Mouse (Mus musculus): ENCODE data around the gene Fam3c. TPM values are rescaled to one million over a fixed set of nuclear protein-coding genes. Genes with fewer than 3 reads are reported as not detected.

Fam3c gene
- polyA plus RNA-seq, 1 experiment from 2014 or later, result 31.2 TPM

DNA sequence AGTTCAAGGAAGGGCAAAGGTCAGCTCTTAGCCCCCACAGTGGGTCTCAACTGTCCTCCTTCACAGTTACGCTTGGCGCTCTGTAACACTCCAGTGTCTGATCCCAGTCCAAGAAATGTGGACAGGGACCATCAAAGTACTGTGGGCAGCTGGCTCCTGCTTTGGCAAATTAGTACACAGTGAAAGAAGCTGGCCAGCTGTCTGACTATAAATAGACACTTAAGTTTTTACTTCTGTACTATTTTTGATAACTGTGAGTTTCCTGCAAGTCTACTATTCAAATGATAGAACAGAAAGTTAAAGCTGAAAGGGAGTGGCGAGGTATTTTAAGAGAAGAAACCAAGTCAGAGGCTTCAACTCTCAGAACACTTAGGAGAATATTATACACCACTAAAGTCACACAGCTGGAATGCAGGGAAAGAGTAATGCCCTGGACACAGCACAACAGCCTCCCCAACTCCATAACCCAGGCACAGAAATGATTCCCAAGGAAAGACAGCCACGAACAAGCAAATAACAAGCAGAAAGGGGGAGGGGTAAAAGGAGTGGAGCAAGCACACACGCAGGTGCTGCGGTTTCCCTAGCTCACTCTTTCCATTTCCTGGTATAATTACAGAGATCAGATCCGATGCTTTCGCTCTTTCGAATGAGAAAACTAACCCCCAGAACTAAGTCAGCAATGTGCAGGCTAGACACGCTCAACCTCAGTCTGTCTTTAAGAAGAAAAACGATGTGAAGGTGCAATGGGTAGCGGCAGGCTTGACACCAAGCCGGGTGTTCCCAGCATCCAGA lies 25.7 kb downstream of the Fam3c start:
- Histone ChIP-seq H3K4me2 (no peak overlapping the region), H3K4me1 (ENCODE audit: control insufficient read depth, insufficient read depth, low read length) (no peaks in the 10 kb centered on the region), H3K4me3 (ENCODE audit: low read depth, low read length) (no peak overlapping the region), H3K9me3 (ENCODE audit: control insufficient read depth, low read length) (no peaks in the 10 kb centered on the region), H3K27ac (ENCODE audit: low read depth, low read length) (no peak overlapping the region), H3K9ac (ENCODE audit: low read length) (no peak overlapping the region), H3K36me3 (ENCODE audit: control insufficient read depth, insufficient read depth, low read length) (no peaks in the 10 kb centered on the region), H3K27me3 (ENCODE audit: control insufficient read depth, insufficient read depth, low read length) (no peaks in the 10 kb centered on the region)
- ATAC-seq (ENCODE audit: low FRiP score), result no peak
- DNase-seq (ENCODE audit: low spot score, missing footprints), result no peak
- 92% methylated on average over 13 of the region's 13 CpGs for WGBS

GRCm38 (mm10) chr6:22327931-22328330 lies 28.1 kb downstream of the Fam3c start:
- ATAC-seq (ENCODE audit: low FRiP score) (no peak), DNase-seq (ENCODE audit: low spot score, missing footprints) (no peak)
- H3K4me1 ChIP-seq (ENCODE audit: control insufficient read depth, insufficient read depth, low read length), result no peaks in the 10 kb centered on the region
- no peak overlapping the region for H3K4me3 ChIP-seq (ENCODE audit: low read depth, low read length)
- no peak overlapping the region for H3K4me2 ChIP-seq
- 72% methylated on average over 8 of the region's 8 CpGs for WGBS
- no peaks in the 10 kb centered on the region for H3K9me3 ChIP-seq (ENCODE audit: control insufficient read depth, low read length)
- H3K9ac ChIP-seq (ENCODE audit: low read length), result no peak overlapping the region
- no peaks in the 10 kb centered on the region for H3K27me3 ChIP-seq (ENCODE audit: control insufficient read depth, insufficient read depth, low read length)
- H3K36me3 ChIP-seq (ENCODE audit: control insufficient read depth, insufficient read depth, low read length), result no peaks in the 10 kb centered on the region
- no peak overlapping the region for H3K27ac ChIP-seq (ENCODE audit: low read depth, low read length)

DNA sequence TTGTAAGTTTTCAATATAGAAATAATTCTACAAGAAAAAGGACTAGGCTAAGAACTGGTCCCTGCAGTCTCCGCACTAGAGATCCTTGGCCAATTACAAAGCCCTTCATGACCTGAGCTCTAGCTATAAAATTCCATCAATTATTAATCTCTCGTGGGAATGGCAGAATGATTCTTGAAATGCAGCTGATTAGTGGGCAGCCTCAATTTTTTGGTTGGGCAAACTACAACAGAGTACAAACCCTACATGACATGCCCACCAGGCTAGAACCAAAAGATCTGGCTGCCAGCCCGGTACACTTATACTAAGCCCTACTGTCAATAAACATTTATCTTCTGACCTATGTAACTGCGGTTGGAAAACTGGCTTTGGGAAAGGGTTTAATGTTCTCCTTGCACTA lies 29.0 kb downstream of the Fam3c start:
- H3K27me3 ChIP-seq (ENCODE audit: control insufficient read depth, insufficient read depth, low read length), result no peaks in the 10 kb centered on the region
- no peaks in the 10 kb centered on the region for H3K9me3 ChIP-seq (ENCODE audit: control insufficient read depth, low read length)
- H3K4me2 ChIP-seq, result no peak overlapping the region
- ATAC-seq (ENCODE audit: low FRiP score) (no peak), DNase-seq (ENCODE audit: low spot score, missing footprints) (no peak)
- H3K9ac ChIP-seq (ENCODE audit: low read length), result no peak overlapping the region
- H3K4me3 ChIP-seq (ENCODE audit: low read depth, low read length), result no peak overlapping the region
- no peaks in the 10 kb centered on the region for H3K36me3 ChIP-seq (ENCODE audit: control insufficient read depth, insufficient read depth, low read length)
- 81% methylated on average over 4 of the region's 4 CpGs for WGBS
- H3K27ac ChIP-seq (ENCODE audit: low read depth, low read length), result no peak overlapping the region
- H3K4me1 ChIP-seq (ENCODE audit: control insufficient read depth, insufficient read depth, low read length), result no peaks in the 10 kb centered on the region

DNA sequence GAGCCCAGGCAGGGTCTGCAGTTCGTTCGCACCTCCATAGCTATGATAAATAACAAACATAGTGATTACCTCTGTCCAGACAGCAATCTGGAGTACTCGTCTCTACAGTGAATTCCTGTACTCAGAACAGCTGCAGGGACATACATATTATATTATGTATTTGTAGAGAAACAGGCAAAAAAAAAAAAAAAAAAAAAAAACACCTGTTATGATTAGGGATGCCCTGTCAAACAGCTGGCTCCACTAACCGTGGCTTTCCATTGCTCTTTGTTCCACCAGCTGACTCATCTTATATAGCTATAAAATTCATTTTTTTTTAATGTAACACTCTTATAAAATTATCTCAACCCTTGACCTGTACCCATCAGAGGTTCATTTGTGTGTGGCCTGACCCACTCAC lies 29.8 kb downstream of the Fam3c start:
- DNase-seq (ENCODE audit: low spot score, missing footprints), result no peak
- Histone ChIP-seq H3K4me3 (ENCODE audit: low read depth, low read length) (no peak overlapping the region), H3K36me3 (ENCODE audit: control insufficient read depth, insufficient read depth, low read length) (no peaks in the 10 kb centered on the region), H3K27ac (ENCODE audit: low read depth, low read length) (no peak overlapping the region), H3K4me2 (no peak overlapping the region), H3K27me3 (ENCODE audit: control insufficient read depth, insufficient read depth, low read length) (no peaks in the 10 kb centered on the region), H3K4me1 (ENCODE audit: control insufficient read depth, insufficient read depth, low read length) (no peaks in the 10 kb centered on the region), H3K9me3 (ENCODE audit: control insufficient read depth, low read length) (no peaks in the 10 kb centered on the region), H3K9ac (ENCODE audit: low read length) (no peak overlapping the region)
- 84% methylated on average over 4 of the region's 4 CpGs for WGBS
- no peak for ATAC-seq (ENCODE audit: low FRiP score)

DNA sequence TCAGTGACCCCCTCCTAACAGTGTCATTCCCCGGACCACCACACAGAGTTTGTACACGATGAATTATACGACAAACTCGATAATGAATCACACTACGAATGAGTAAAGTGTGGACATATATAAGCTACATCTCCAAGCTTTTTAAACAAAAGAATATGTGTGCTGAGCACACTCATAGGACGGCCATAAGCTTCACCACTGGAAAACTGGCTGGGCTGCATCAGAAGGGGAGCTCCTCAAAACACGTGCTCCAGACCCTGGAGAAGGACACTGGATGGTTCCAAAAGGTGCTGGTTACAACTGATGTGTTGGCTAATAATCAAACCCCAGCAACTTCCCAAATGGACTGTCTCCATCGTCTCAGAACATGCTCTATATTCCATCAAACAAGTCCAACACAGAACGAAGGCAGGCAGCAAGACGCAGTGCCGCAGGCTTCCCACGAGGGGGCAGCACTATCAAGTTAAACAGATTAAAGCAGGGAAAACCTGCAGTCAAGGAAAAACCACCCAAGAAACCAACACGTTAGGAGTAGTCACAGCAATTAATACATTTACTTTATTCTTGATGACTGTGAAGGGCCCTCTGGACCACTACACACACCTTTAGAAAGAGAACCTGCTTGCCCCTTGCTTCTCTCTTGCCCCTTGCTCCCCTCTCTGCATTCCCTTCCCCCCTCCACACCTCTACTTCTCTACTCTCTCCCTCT lies 30.5 kb downstream of the Fam3c start:
- ATAC-seq (ENCODE audit: low FRiP score), result peak; percentile 57; the same call in 1 of the 2 replicates
- WGBS, result 61% methylated on average over 13 of the region's 13 CpGs
- H3K4me1 ChIP-seq (ENCODE audit: control insufficient read depth, insufficient read depth, low read length), result no peaks in the 10 kb centered on the region
- no peak overlapping the region for H3K4me3 ChIP-seq (ENCODE audit: low read depth, low read length)
- no peak overlapping the region for H3K9ac ChIP-seq (ENCODE audit: low read length)
- no peaks in the 10 kb centered on the region for H3K9me3 ChIP-seq (ENCODE audit: control insufficient read depth, low read length)
- H3K36me3 ChIP-seq (ENCODE audit: control insufficient read depth, insufficient read depth, low read length), result no peaks in the 10 kb centered on the region
- DNase-seq (ENCODE audit: low spot score, missing footprints), result peak; percentile 92
- no peak overlapping the region for H3K27ac ChIP-seq (ENCODE audit: low read depth, low read length)
- H3K4me2 ChIP-seq, result no peak overlapping the region
- no peaks in the 10 kb centered on the region for H3K27me3 ChIP-seq (ENCODE audit: control insufficient read depth, insufficient read depth, low read length)

- Histone ChIP-seq H3K9me3 (ENCODE audit: control insufficient read depth, low read length) (no peaks in the 10 kb centered on the region), H3K9ac (ENCODE audit: low read length) (no peak overlapping the region), H3K4me3 (ENCODE audit: low read depth, low read length) (no peak overlapping the region), H3K4me2 (no peak overlapping the region), H3K4me1 (ENCODE audit: control insufficient read depth, insufficient read depth, low read length) (no peaks in the 10 kb centered on the region), H3K27me3 (ENCODE audit: control insufficient read depth, insufficient read depth, low read length) (no peaks in the 10 kb centered on the region), H3K36me3 (ENCODE audit: control insufficient read depth, insufficient read depth, low read length) (no peaks in the 10 kb centered on the region), H3K27ac (ENCODE audit: low read depth, low read length) (no peak overlapping the region)
- no peak for ATAC-seq (ENCODE audit: low FRiP score)
- WGBS, result 63% methylated on average over 14 of the region's 14 CpGs
- DNase-seq (ENCODE audit: low spot score, missing footprints), result no peak
Measured at GRCm38 (mm10) chr6:22298059-22298458, 58.0 kb downstream of the Fam3c start.

GRCm38 (mm10) chr6:22297028-22297427 lies 59.0 kb downstream of the Fam3c start:
- 78% methylated on average over 6 of the region's 6 CpGs for WGBS
- no peak for ATAC-seq (ENCODE audit: low FRiP score)
- no peak overlapping the region for H3K9ac ChIP-seq (ENCODE audit: low read length)
- no peaks in the 10 kb centered on the region for H3K9me3 ChIP-seq (ENCODE audit: control insufficient read depth, low read length)
- H3K27ac ChIP-seq (ENCODE audit: low read depth, low read length), result no peak overlapping the region
- no peak overlapping the region for H3K4me2 ChIP-seq
- no peak overlapping the region for H3K4me3 ChIP-seq (ENCODE audit: low read depth, low read length)
- no peaks in the 10 kb centered on the region for H3K4me1 ChIP-seq (ENCODE audit: control insufficient read depth, insufficient read depth, low read length)
- no peaks in the 10 kb centered on the region for H3K36me3 ChIP-seq (ENCODE audit: control insufficient read depth, insufficient read depth, low read length)
- no peaks in the 10 kb centered on the region for H3K27me3 ChIP-seq (ENCODE audit: control insufficient read depth, insufficient read depth, low read length)
- no peak for DNase-seq (ENCODE audit: low spot score, missing footprints)

DNA sequence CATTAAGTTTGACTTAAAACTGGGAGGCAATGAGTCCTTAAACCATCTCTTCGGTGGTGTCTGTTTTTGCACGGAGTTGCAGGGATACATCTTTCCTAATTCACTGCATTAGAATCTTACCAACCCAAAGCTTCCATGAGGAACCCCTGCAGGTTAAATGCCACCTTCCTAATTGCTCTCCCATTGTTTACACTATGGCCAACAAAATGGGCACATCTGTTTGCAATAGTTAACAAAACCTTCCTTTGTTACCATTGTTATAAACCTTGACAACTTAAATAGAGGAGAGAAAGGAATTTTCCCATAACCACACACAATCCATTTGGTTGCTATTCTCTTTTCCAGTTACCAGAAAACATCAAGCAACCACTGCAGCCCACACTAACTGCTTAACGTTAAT lies 62.1 kb downstream of the Fam3c start:
- Histone ChIP-seq H3K36me3 (ENCODE audit: control insufficient read depth, insufficient read depth, low read length) (no peaks in the 10 kb centered on the region), H3K9ac (ENCODE audit: low read length) (no peak overlapping the region), H3K4me2 (no peak overlapping the region), H3K9me3 (ENCODE audit: control insufficient read depth, low read length) (no peaks in the 10 kb centered on the region), H3K27me3 (ENCODE audit: control insufficient read depth, insufficient read depth, low read length) (peaks cover 16% of the 10 kb centered on the region), H3K27ac (ENCODE audit: low read depth, low read length) (no peak overlapping the region), H3K4me3 (ENCODE audit: low read depth, low read length) (no peak overlapping the region), H3K4me1 (ENCODE audit: control insufficient read depth, insufficient read depth, low read length) (peaks cover 6% of the 10 kb centered on the region)
- WGBS, result 45% methylated on average over 3 of the region's 3 CpGs
- ATAC-seq (ENCODE audit: low FRiP score) (no peak), DNase-seq (ENCODE audit: low spot score, missing footprints) (no peak)

GRCm38 (mm10) chr6:22292056-22292455 lies 64.0 kb downstream of the Fam3c start:
- Histone ChIP-seq H3K27ac (ENCODE audit: low read depth, low read length) (no peak overlapping the region), H3K9me3 (ENCODE audit: control insufficient read depth, low read length) (no peaks in the 10 kb centered on the region), H3K9ac (ENCODE audit: low read length) (no peak overlapping the region), H3K36me3 (ENCODE audit: control insufficient read depth, insufficient read depth, low read length) (no peaks in the 10 kb centered on the region), H3K27me3 (ENCODE audit: control insufficient read depth, insufficient read depth, low read length) (peaks cover 29% of the 10 kb centered on the region), H3K4me3 (ENCODE audit: low read depth, low read length) (no peak overlapping the region), H3K4me1 (ENCODE audit: control insufficient read depth, insufficient read depth, low read length) (peaks cover 14% of the 10 kb centered on the region), H3K4me2 (no peak overlapping the region)
- ATAC-seq (ENCODE audit: low FRiP score) (no peak), DNase-seq (ENCODE audit: low spot score, missing footprints) (peak; percentile 82)
- WGBS, result 51% methylated on average over 4 of the region's 4 CpGs

All from midbrain, embryonic 11.5 days (tissue).